Mouse (Mus musculus) activated CD4-positive, CD25-positive, alpha-beta regulatory T cell, adult 4 months (primary cell): ENCODE data around the gene Rad51b. TPM values are rescaled to one million over a fixed set of nuclear protein-coding genes. Genes with fewer than 3 reads are reported as not detected.

Experiments used
- ATAC-seq: one replicate; pipeline ENCODE4 v1.8.0; 2017
- polyA plus RNA-seq, 2 experiments: library from polyadenylated mRNA; unstranded; fragments of 100-300 nt; shearing (Covaris generic); gene quantifications; one replicate each; pipeline ENCODE4 v1.2.1; 2017

Rad51b gene
- polyA plus RNA-seq, 2 experiments from 2014 or later: 1.9 to 2.8 TPM

- ATAC-seq: no peak
Observed at GRCm38 (mm10) chr12:79535532-79536437, 238.7 kb downstream of the Rad51b start.

- no peak for ATAC-seq
Observed at GRCm38 (mm10) chr12:79540176-79540575, 243.1 kb downstream of the Rad51b start.

- ATAC-seq: no peak
Observed at GRCm38 (mm10) chr12:79541581-79541980, 244.5 kb downstream of the Rad51b start.

GRCm38 (mm10) chr12:79545063-79545462 lies 248.0 kb downstream of the Rad51b start:
- ATAC-seq: no peak

- ATAC-seq: no peak
Observed at GRCm38 (mm10) chr12:79547556-79547955, 250.5 kb downstream of the Rad51b start.

GRCm38 (mm10) chr12:79548607-79549330 lies 251.7 kb downstream of the Rad51b start:
- no peak for ATAC-seq

- ATAC-seq: peak; percentile 75
Observed at GRCm38 (mm10) chr12:79550049-79550682, 253.1 kb downstream of the Rad51b start.

GRCm38 (mm10) chr12:79551274-79551673 lies 254.2 kb downstream of the Rad51b start:
- no peak for ATAC-seq

GRCm38 (mm10) chr12:79553056-79553455 lies 256.0 kb downstream of the Rad51b start:
- ATAC-seq: no peak

GRCm38 (mm10) chr12:79557904-79558303 lies 260.8 kb downstream of the Rad51b start:
- ATAC-seq: no peak

GRCm38 (mm10) chr12:79558711-79559110 lies 261.6 kb downstream of the Rad51b start:
- ATAC-seq: no peak

GRCm38 (mm10) chr12:79559410-79560015 lies 262.4 kb downstream of the Rad51b start:
- ATAC-seq: no peak

GRCm38 (mm10) chr12:79560084-79560699 lies 263.1 kb downstream of the Rad51b start:
- no peak for ATAC-seq

- no peak for ATAC-seq
Observed at GRCm38 (mm10) chr12:79560893-79561292, 263.8 kb downstream of the Rad51b start.

- no peak for ATAC-seq
Observed at GRCm38 (mm10) chr12:79574159-79575040, 277.3 kb downstream of the Rad51b start.

- no peak for ATAC-seq
Observed at GRCm38 (mm10) chr12:79575041-79575541, 278.0 kb downstream of the Rad51b start.

- ATAC-seq: no peak
Observed at GRCm38 (mm10) chr12:79577525-79577924, 280.4 kb downstream of the Rad51b start.

- ATAC-seq: no peak
Observed at GRCm38 (mm10) chr12:79579018-79579585, 282.0 kb downstream of the Rad51b start.

GRCm38 (mm10) chr12:79579837-79580236 lies 282.8 kb downstream of the Rad51b start:
- peak; percentile 34 for ATAC-seq

- no peak for ATAC-seq
Observed at GRCm38 (mm10) chr12:79584556-79585307, 287.6 kb downstream of the Rad51b start.
